Mouse (Mus musculus) retina, embryonic 14.5 days (tissue): ENCODE measurements at regions not wholly inside any gene's neighbourhood (a gene's known extent, or its start where the extent isn't known, plus 50 kb on each side); places are given as distances from the start of the nearest gene placed in this dataset.

Experiments
- DNase-seq: peaks from one replicate; pipeline ENCODE4 v3.0.0-alpha.2; 2015; ENCODE audit warnings: low spot score

DNA sequence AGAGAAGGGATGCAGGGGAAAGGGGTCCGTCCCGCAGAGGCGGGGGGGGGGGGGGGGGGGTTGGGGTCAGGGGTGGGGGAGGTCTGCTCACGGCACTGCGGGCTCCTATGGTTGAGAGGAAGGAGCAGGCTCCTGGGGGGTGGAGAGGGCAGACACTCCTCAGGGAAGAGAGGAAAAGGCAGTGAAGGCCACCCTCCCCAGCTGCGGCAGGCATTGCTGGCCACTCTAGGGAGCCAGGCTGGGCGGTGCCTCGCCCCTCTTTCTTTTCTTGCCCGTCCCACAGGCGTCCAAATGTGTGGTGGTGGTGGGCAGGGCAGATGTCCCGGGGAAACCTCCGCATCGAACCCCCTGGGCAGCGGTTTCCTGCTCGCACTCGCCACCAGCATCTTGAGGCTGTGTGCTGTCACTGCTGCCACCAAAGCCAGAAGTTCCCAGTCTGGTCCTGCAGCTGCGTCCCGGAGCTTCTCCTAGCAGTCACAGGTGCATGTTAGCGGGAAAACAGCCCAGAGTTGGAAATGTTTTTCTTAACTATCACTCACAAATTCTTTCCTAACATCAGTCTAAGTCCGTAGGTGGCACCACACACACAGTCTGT, 110.4 kb downstream of the Dsel start:
- DNase-seq: peak; percentile 25
